Mouse (Mus musculus) adrenal gland, adult 2 months (tissue): Measurements from ENCODE around the gene Ctnna2. TPM values are rescaled to one million over a fixed set of nuclear protein-coding genes. Genes with fewer than 3 reads are reported as not detected.
A peak's percentile ranks its signal among the peaks of the same experiment; 100 is the strongest.

ENCODE experiments used
- DNase-seq: peaks from one replicate; pipeline ENCODE4 v3.0.0; 2021
- polyA plus RNA-seq: library from polyadenylated mRNA; depleted of rRNA; stranded (reverse); fragments of >200 nt; gene quantifications from 2 replicates; pipeline ENCODE4 v1.2.3, GENCODE M21; 2012
- total RNA-seq, 2 experiments: library from RNA; stranded (reverse); gene quantifications; 2 replicates each; pipeline ENCODE4 v1.2.3; 2021

Gene Ctnna2
- total and polyA plus RNA-seq, 3 experiments, result 0.11 to 2.7 (median 2.1) TPM

GRCm38 (mm10) chr6:77580926-77581325 lies 398.6 kb downstream of the Ctnna2 start:
- DNase-seq, result no peak

GRCm38 (mm10) chr6:77578612-77579011 lies 400.9 kb downstream of the Ctnna2 start:
- no peak for DNase-seq

- no peak for DNase-seq
These were observed 401.9 kb downstream of the Ctnna2 start for GRCm38 (mm10) chr6:77577585-77577984.

DNA sequence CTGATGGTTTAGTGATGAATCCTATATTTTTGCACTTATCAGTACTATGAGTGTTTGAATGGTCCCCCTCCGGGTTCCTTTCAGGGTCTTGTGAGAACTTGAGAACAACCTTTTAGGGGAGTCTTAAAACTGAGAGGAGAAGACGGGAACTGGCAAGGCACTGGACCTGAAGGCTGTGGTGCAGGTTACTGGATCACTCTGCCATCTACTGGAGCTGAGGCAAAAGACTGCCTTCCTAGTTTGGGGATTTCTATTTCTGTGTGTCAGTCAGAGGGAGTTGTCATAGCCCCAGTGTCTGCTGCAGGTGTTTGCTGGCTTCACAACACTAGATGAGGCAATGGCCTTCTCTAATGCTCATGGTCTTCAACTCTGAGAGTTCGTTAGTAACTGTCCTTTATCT lies 406.9 kb downstream of the Ctnna2 start:
- peak; percentile 5 for DNase-seq

GRCm38 (mm10) chr6:77569851-77570250 lies 409.6 kb downstream of the Ctnna2 start:
- no peak for DNase-seq

DNA sequence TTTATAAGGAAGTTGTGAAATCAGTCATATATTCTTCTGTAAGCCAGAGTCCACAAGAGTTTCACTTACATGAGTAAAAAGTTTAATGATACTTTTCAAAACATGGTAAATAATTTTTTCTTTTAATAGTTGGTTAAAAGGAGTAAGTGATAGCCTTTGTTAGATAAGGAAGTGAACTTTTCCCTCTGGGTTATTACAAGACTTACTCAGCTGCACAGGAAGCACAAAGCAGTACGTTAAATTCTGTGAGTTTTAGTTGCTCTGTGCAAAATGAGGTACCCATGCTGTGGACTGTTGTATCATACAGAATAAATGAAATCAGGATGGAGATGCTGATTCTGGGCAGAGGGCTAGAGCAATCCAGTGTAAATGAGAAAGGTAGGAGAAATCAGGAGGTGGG lies 423.3 kb downstream of the Ctnna2 start:
- no peak for DNase-seq

GRCm38 (mm10) chr6:77537055-77537807 lies 442.3 kb downstream of the Ctnna2 start:
- no peak for DNase-seq

DNA sequence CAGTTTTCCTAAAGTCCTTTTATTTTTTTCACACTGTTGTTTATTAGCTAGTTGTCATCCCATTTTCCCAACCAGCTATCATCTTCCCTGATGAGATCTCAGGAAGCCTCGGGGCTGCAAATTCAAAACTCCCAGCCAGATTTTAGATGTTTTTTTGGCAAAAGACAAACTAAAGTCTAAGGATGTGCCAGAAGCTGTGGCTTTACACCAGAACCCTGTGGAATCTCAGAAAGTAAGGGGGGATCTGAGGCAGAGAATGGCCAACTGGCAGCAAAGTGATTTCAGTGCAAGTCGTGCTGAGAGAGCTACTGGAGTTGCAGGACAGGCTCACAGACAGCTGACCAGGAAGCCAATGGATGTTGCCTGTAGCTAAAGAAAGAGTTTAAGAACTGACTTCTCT lies 451.9 kb downstream of the Ctnna2 start:
- DNase-seq, result no peak

- no peak for DNase-seq
These were observed 457.7 kb downstream of the Ctnna2 start for GRCm38 (mm10) chr6:77521836-77522235.

DNA sequence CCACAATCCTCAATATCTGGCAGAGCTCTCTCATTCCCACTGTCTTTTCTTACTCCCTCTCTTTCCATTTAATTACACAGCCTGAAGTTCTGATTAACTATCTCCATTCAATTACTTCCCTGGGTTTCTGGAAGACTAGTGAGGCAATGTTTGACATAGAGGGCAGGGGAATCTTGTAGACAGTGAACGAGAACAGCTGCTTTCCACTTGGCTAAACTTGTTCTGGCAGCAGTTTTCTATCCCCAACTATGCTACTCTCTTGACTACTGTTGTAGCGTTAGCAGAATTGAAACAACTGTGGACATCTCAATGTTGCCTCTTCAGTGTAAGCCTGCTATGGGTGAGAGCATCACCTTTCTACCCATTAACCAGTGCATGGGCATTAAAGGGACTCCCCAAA lies 463.0 kb downstream of the Ctnna2 start:
- DNase-seq, result no peak

- DNase-seq, result no peak
These were observed 467.7 kb downstream of the Ctnna2 start for GRCm38 (mm10) chr6:77511805-77512204.

- DNase-seq, result no peak
These were observed 487.8 kb downstream of the Ctnna2 start for GRCm38 (mm10) chr6:77491721-77492120.

GRCm38 (mm10) chr6:77486658-77487057 lies 492.8 kb downstream of the Ctnna2 start:
- DNase-seq, result no peak

- no peak for DNase-seq
These were observed 497.4 kb downstream of the Ctnna2 start for GRCm38 (mm10) chr6:77482081-77482480.

GRCm38 (mm10) chr6:77475354-77475753 lies 504.1 kb downstream of the Ctnna2 start:
- peak; percentile 79 for DNase-seq

DNA sequence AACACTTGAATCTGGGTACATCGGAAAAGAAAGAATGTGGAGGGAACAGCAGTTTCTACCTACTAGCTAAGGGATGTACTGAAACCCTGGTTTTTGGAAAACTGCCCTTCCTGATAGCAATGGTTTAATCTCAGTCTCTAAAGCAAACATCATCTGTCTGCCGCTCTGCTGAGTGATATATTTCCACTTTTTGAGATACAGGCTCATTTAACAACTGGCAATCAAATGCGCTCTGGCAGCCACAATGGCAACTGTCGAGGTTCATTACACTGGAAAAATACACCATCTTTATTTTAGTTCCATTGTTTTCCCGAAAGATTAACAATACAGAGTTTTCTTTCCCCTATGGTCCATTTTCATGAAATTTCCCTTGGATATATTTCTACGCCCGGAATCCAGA lies 506.2 kb downstream of the Ctnna2 start:
- no peak for DNase-seq

GRCm38 (mm10) chr6:77468058-77468457 lies 511.4 kb downstream of the Ctnna2 start:
- no peak for DNase-seq

GRCm38 (mm10) chr6:77462737-77463136 lies 516.8 kb downstream of the Ctnna2 start:
- DNase-seq, result peak; percentile 51

DNA sequence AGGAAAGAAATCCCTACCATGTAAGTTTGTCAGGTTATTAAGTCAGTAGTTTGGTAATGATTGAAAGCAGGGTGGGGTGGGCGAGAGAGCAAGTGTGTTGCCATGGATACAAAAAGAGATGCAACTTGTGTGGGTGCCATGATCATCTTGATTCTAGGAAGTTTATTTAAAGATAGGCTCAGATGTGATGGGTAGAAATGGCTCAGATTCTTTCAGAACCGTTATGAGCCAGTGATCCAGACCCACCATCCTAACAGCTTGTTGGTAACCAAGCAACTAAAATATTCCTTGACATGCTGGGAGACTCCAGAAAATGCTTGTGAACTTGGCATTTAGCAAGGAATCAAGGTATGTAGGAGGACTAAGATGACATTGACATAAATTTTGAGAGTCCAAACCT lies 521.6 kb downstream of the Ctnna2 start:
- no peak for DNase-seq

GRCm38 (mm10) chr6:77446861-77447260 lies 532.6 kb downstream of the Ctnna2 start:
- DNase-seq, result no peak

DNA sequence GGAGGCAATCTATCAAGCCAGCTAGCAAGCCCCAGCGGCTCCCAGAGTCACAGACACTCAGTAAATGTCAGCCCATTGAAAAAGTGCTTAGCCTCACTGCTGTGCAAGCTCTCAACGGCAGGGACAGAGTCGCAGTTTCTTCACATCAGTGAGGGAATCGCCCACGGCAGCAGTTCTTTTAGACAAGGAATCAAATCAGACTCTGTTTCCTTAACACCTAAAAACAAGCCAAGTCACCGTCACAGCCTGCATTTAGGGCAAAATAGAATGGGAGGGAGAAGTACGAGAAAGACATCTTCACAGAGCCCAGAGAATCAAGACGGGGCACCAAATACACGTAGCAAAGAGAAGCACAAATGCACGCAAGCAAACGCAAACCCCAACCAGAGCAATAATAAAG lies 535.6 kb downstream of the Ctnna2 start:
- DNase-seq, result no peak

- DNase-seq, result no peak
These were observed 538.4 kb downstream of the Ctnna2 start for GRCm38 (mm10) chr6:77441051-77441450.

DNA sequence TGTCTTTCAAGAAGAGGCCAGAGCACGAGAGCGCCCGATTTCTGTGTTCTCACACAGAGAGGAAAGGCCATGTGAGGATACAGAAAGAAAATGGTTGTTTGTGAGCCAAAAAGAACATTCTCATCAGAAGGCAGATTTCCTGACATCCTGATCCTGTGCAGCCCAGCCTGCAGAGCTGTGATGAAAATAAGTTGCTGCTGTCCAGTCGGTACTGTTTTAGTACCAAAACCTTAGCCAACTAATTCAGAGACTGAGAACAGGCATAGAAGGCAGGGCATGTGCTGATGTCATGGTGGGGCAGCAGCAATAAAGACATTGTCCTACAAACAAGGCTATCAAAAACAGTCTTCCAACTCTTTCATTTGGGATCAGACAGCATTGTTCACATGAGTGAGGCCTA lies 549.1 kb downstream of the Ctnna2 start:
- DNase-seq, result no peak

- no peak for DNase-seq
These were observed 553.8 kb downstream of the Ctnna2 start for GRCm38 (mm10) chr6:77425746-77426145.
